Mouse (Mus musculus) forebrain, embryonic 16.5 days (tissue): ENCODE measurements around the gene Cntnap1. TPM values are rescaled to one million over a fixed set of nuclear protein-coding genes. Genes with fewer than 3 reads are reported as not detected.
A peak's percentile ranks its signal among the peaks of the same experiment; 100 is the strongest.

ENCODE experiments used
- ATAC-seq: fragments of 200-750 bp; cut with Nextera tagmentation; 2 replicates; pipeline ENCODE4 v1.8.0; 2017; ENCODE audit warnings: mild to moderate bottlenecking, moderate library complexity
- H3K27ac ChIP-seq: fragments of 300-500 bp; sonication (generic); 2 replicates; pipeline ENCODE4 v1.5.1; 2014; ENCODE audit warnings: low read length, control low read depth
- H3K27me3 ChIP-seq: fragments of 300-500 bp; sonication (generic); replicated peaks from 2 replicates; pipeline ENCODE4 v1.6.1; 2014; ENCODE audit warnings: low read length; ENCODE audit not compliant: control insufficient read depth, insufficient read depth
- H3K36me3 ChIP-seq: fragments of 300-500 bp; sonication (generic); 2 replicates; pipeline ENCODE4 v1.6.1; 2014; ENCODE audit not compliant: control insufficient read depth, insufficient read depth
- H3K4me1 ChIP-seq: fragments of 300-500 bp; sonication (generic); replicated peaks from 2 replicates; pipeline ENCODE4 v1.6.1; 2014; ENCODE audit warnings: low read length; ENCODE audit not compliant: control insufficient read depth, insufficient read depth
- H3K4me2 ChIP-seq: fragments of 300-500 bp; sonication (generic); 2 replicates; pipeline ENCODE4 v1.6.1; 2014; ENCODE audit warnings: mild to moderate bottlenecking, low read length, control low read depth
- H3K4me3 ChIP-seq: fragments of 300-500 bp; sonication (generic); replicated peaks from 2 replicates; pipeline ENCODE4 v1.5.1; 2014; ENCODE audit warnings: mild to moderate bottlenecking, low read length, control low read depth
- H3K9ac ChIP-seq: fragments of 300-500 bp; sonication (generic); replicated peaks from 2 replicates; pipeline ENCODE4 v1.6.1; 2014; ENCODE audit warnings: low read depth, low read length, control low read depth
- H3K9me3 ChIP-seq: fragments of 300-500 bp; sonication (generic); 2 replicates; pipeline ENCODE4 v1.6.1; 2016; ENCODE audit warnings: low read length; ENCODE audit not compliant: control insufficient read depth
- WGBS: fragments of 180-500 bp; shearing (Covaris S2); extraction: QIAGEN DNeasy Blood & Tissue Kit; methylation state at CpG from one replicate; pipeline ENCODE4 v1.1.7; 2014; 5-methylcytosine and 5-hydroxymethylcytosine counted together
- polyA plus RNA-seq: library from polyadenylated mRNA; unstranded; fragments of >200 nt; fragmentation: Nextera tagmentation; extraction: Ambion mirVana; gene quantifications from 2 replicates; pipeline ENCODE4 v1.2.1, GENCODE M21; 2015

Cntnap1 gene
- polyA plus RNA-seq, 1 experiment from 2014 or later, result 1.5 TPM

- peaks cover 16% of the 10 kb centered on the region for H3K4me1 ChIP-seq
- no peaks in the 10 kb centered on the region for H3K36me3 ChIP-seq
- no peaks in the 10 kb centered on the region for H3K27me3 ChIP-seq
- H3K9ac ChIP-seq, result no peak overlapping the region
- no peaks in the 10 kb centered on the region for H3K9me3 ChIP-seq
- 10% methylated on average over 6 of the region's 6 CpGs for WGBS
- H3K4me2 ChIP-seq, result no peak overlapping the region
- ATAC-seq, result peak; percentile 68
- peak overlapping the region; percentile 56; the same call in 1 of the 2 replicates for H3K27ac ChIP-seq
- H3K4me3 ChIP-seq, result no peak overlapping the region
Measured at GRCm38 (mm10) chr11:101189495-101190180, 19.3 kb downstream of the Cntnap1 start.

DNA sequence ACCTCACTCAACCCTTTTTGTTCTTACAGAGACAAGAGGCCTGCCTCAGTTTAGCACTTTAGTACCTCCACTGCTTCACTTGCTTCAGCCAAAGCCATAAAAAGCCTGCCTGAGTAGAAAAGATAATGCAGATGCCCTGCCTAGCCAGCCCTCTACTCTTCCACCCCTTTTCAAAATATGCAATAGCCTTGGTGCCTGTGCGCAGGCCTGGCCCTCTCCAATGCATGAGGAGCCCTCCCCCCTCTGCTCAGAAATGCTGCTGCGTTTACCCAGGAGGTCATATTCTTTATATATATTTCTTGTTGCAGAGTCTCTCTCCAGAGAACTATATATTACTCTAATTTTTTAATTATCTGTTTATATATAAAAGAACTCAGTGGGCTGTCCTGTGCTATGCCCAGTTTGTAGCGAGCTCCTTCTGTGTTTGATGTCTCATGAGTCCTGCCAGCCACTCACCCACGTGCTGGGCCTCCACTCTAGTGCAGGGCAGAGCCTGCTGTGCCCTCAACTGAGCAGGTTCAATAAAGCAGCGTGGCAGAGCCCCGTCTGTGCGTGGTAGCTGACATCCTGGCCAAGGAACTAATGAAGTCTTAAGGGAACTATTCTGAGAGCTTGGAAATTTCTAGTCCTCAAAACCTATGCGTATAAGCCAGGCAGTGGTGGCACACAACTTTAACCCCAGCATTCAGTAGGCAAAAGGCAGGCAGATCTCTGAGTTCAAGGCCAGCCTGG lies 20.0 kb downstream of the Cntnap1 start:
- no peak overlapping the region for H3K9ac ChIP-seq
- no peaks in the 10 kb centered on the region for H3K36me3 ChIP-seq
- H3K4me2 ChIP-seq, result no peak overlapping the region
- H3K27ac ChIP-seq, result peak overlapping the region; percentile 56; the same call in 1 of the 2 replicates
- H3K4me3 ChIP-seq, result no peak overlapping the region
- H3K4me1 ChIP-seq, result peaks cover 16% of the 10 kb centered on the region
- WGBS, result 47% methylated on average over 8 of the region's 8 CpGs
- ATAC-seq, result peak; percentile 37; the same call in 1 of the 2 replicates
- H3K9me3 ChIP-seq, result no peaks in the 10 kb centered on the region
- no peaks in the 10 kb centered on the region for H3K27me3 ChIP-seq

GRCm38 (mm10) chr11:101190913-101191907 lies 20.9 kb downstream of the Cntnap1 start:
- H3K4me3 ChIP-seq, result no peak overlapping the region
- no peak for ATAC-seq
- H3K27ac ChIP-seq, result no peak overlapping the region
- no peaks in the 10 kb centered on the region for H3K27me3 ChIP-seq
- WGBS, result 54% methylated on average over 17 of the region's 17 CpGs
- H3K4me2 ChIP-seq, result no peak overlapping the region
- H3K9me3 ChIP-seq, result no peaks in the 10 kb centered on the region
- no peaks in the 10 kb centered on the region for H3K36me3 ChIP-seq
- peaks cover 16% of the 10 kb centered on the region for H3K4me1 ChIP-seq
- no peak overlapping the region for H3K9ac ChIP-seq

DNA sequence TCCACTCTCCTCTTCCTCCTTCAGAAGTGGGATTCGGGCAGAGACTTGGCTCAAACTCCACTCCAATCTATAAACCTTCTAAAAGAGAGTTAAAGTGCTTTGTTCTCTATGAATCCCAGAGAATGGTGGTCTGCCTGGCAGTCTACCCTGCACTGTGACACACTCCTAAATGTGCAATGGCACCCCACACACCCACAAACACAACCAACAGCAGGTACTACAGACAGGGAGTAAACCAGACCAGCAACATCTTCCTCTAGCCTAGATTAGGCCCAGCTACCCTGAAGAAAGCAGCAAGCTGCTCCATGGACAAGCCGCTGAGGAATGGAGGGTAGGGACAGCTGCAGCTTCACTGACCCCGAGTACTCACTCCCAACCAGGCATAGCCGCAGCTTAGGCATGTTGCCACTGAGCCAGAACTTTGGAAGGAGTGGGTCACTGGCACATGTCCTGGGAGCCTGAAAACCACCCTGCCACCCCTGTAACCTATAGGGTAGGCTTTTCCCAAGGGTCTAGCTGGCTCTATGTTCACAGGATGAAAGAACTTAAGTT lies 21.7 kb downstream of the Cntnap1 start:
- Histone ChIP-seq H3K4me2 (no peak overlapping the region), H3K27me3 (no peaks in the 10 kb centered on the region), H3K36me3 (peaks cover 3% of the 10 kb centered on the region), H3K9me3 (no peaks in the 10 kb centered on the region), H3K4me1 (peaks cover 16% of the 10 kb centered on the region), H3K27ac (no peak overlapping the region), H3K9ac (no peak overlapping the region), H3K4me3 (no peak overlapping the region)
- WGBS, result 80% methylated on average over 4 of the region's 4 CpGs
- ATAC-seq, result no peak

GRCm38 (mm10) chr11:101192646-101193045 lies 22.3 kb downstream of the Cntnap1 start:
- Histone ChIP-seq H3K27me3 (no peaks in the 10 kb centered on the region), H3K27ac (no peak overlapping the region), H3K4me1 (peaks cover 16% of the 10 kb centered on the region), H3K9ac (no peak overlapping the region), H3K4me3 (no peak overlapping the region), H3K36me3 (peaks cover 4% of the 10 kb centered on the region), H3K4me2 (no peak overlapping the region), H3K9me3 (no peaks in the 10 kb centered on the region)
- ATAC-seq, result no peak
- 88% methylated on average over 6 of the region's 6 CpGs for WGBS

DNA sequence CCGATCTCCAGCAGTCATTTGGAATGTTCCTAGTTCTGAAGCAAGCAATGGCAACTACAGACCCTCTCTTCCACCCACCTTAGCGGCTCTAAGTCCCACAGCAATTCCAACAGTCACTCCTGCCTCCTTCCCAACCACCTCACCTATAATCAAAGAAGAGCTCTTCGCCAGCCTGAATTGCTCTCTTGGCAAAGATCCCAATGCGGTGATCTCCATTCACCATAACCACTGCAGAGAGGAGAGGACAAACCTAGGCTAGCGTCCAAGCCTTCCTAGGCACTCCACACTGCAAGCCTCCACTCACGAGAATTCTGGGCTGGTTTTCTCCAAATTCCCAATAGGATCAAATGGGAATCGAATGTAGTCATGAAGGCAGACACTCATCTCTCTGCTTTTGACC lies 22.8 kb downstream of the Cntnap1 start:
- no peak overlapping the region for H3K4me3 ChIP-seq
- no peak overlapping the region for H3K4me2 ChIP-seq
- H3K9ac ChIP-seq, result no peak overlapping the region
- no peak overlapping the region for H3K27ac ChIP-seq
- H3K27me3 ChIP-seq, result no peaks in the 10 kb centered on the region
- WGBS, result 72% methylated on average over 7 of the region's 7 CpGs
- H3K9me3 ChIP-seq, result no peaks in the 10 kb centered on the region
- no peak for ATAC-seq
- peaks cover 16% of the 10 kb centered on the region for H3K4me1 ChIP-seq
- peaks cover 6% of the 10 kb centered on the region for H3K36me3 ChIP-seq

DNA sequence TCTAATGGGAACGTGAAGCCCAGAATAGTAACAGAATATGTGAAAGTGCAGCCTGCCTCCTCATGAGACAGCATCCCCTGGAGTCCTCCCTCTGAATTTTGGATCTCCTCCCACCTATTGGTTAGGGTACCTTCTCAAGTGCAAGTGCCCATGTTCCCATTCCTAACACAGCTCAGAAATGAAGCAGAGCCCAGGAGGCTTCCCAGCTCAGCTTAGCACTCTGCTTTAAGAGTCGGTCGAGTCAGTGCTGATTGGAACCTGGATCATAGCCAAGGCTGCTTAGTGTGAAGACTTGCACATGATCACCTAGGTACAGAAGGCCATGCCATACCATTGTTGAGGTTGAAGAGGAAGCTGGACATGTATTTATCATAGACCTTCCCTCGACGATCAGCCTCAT lies 23.8 kb downstream of the Cntnap1 start:
- Histone ChIP-seq H3K4me2 (no peak overlapping the region), H3K36me3 (peaks cover 9% of the 10 kb centered on the region), H3K27me3 (no peaks in the 10 kb centered on the region), H3K9ac (no peak overlapping the region), H3K27ac (no peak overlapping the region), H3K4me3 (no peak overlapping the region), H3K4me1 (peaks cover 16% of the 10 kb centered on the region), H3K9me3 (no peaks in the 10 kb centered on the region)
- WGBS, result 63% methylated on average over 5 of the region's 5 CpGs
- ATAC-seq, result no peak

GRCm38 (mm10) chr11:101194643-101195042 lies 24.3 kb downstream of the Cntnap1 start:
- Histone ChIP-seq H3K4me3 (no peak overlapping the region), H3K4me2 (no peak overlapping the region), H3K36me3 (peaks cover 14% of the 10 kb centered on the region), H3K27me3 (no peaks in the 10 kb centered on the region), H3K27ac (no peak overlapping the region), H3K9ac (no peak overlapping the region), H3K9me3 (no peaks in the 10 kb centered on the region), H3K4me1 (peaks cover 11% of the 10 kb centered on the region)
- no peak for ATAC-seq
- 92% methylated on average over 6 of the region's 6 CpGs for WGBS
